Mouse (Mus musculus) forebrain, embryonic 13.5 days (tissue): ENCODE results near the gene Ralbp1. TPM values are rescaled to one million over a fixed set of nuclear protein-coding genes. Genes with fewer than 3 reads are reported as not detected.

Experiments used
- ATAC-seq: fragments of 200-750 bp; cut with Nextera tagmentation; 2 replicates; pipeline ENCODE4 v1.8.0; 2017
- H3K27ac ChIP-seq: fragments of 300-500 bp; sonication (generic); 2 replicates; pipeline ENCODE4 v1.5.1; 2015; ENCODE audit warnings: inconsistent platforms, mild to moderate bottlenecking, moderate library complexity
- H3K27me3 ChIP-seq: fragments of 300-500 bp; sonication (generic); 2 replicates; pipeline ENCODE4 v1.6.1; 2015; ENCODE audit warnings: mild to moderate bottlenecking, inconsistent platforms
- H3K36me3 ChIP-seq: fragments of 300-500 bp; sonication (generic); 2 replicates; pipeline ENCODE4 v1.6.1; 2015; ENCODE audit warnings: mild to moderate bottlenecking, inconsistent platforms; ENCODE audit not compliant: poor library complexity, severe bottlenecking
- H3K4me1 ChIP-seq: fragments of 300-500 bp; sonication (generic); 2 replicates; pipeline ENCODE4 v1.6.1; 2015; ENCODE audit warnings: inconsistent platforms
- H3K4me2 ChIP-seq: fragments of 300-500 bp; sonication (generic); 2 replicates; pipeline ENCODE4 v1.6.1; 2015; ENCODE audit warnings: inconsistent platforms, mild to moderate bottlenecking, moderate library complexity
- H3K4me3 ChIP-seq: fragments of 300-500 bp; sonication (generic); 2 replicates; pipeline ENCODE4 v1.5.1; 2015; ENCODE audit warnings: mild to moderate bottlenecking, inconsistent platforms
- H3K9ac ChIP-seq: fragments of 300-500 bp; sonication (generic); 2 replicates; pipeline ENCODE4 v1.6.1; 2015; ENCODE audit warnings: mild to moderate bottlenecking, inconsistent platforms
- H3K9me3 ChIP-seq: fragments of 300-500 bp; sonication (generic); replicated peaks from 2 replicates; pipeline ENCODE4 v1.6.1; 2016; ENCODE audit warnings: inconsistent platforms
- WGBS: fragments of 180-500 bp; shearing (Covaris S2); methylation state at CpG from one replicate; pipeline ENCODE4 v1.1.7; 2015; 5-methylcytosine and 5-hydroxymethylcytosine counted together
- polyA plus RNA-seq: library from polyadenylated mRNA; unstranded; fragments of >200 nt; fragmentation: Nextera tagmentation; extraction: Ambion mirVana; gene quantifications from 2 replicates; pipeline ENCODE4 v1.2.1, GENCODE M21; 2015

Gene Ralbp1
- polyA plus RNA-seq, 1 experiment from 2014 or later = 58.4 TPM

DNA sequence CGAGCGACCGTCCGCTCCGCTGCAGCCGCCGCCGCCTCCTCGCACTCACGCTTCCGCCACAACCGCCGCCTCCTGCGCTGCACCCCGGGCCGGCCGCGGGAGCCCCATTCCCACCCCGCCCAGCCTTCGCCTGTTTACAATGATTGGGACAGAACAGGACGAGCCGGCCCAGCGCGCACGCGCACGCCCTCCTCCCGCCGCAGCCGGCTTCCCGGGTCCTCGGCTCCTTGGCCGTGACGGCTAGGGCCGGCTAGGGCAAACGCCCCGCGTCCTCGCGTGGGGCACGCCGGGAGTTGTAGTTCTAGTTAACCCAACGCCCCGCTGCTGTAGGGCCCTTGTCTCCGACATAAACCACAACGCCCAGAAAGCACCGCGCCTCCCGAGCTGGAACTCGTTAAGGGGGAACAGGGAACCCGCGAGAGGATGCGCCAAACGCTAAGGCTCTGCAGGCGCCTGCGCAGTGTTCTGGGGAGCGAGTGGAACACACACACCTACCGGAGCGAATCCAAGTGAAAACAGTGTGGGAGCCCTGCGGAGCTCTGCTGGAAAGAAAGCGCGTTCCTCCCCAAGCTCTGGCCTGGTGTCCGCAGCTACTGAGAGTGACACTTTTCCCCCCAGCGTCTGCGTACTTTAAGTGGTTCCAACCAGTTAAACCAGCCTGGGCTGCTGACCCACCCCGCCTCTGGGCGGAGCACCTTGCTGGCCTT, 754 bp downstream of the Ralbp1 start:
- Histone ChIP-seq H3K4me3 (peak overlapping the region; percentile 85), H3K36me3 (no peaks in the 10 kb centered on the region), H3K9ac (peak overlapping the region; percentile 87), H3K4me2 (peak overlapping the region; percentile 94), H3K27me3 (no peaks in the 10 kb centered on the region), H3K4me1 (peaks cover 34% of the 10 kb centered on the region), H3K27ac (peak overlapping the region; percentile 96), H3K9me3 (no peaks in the 10 kb centered on the region)
- 0% methylated on average over 48 of the region's 67 CpGs for WGBS
- peak; percentile 99 for ATAC-seq

DNA sequence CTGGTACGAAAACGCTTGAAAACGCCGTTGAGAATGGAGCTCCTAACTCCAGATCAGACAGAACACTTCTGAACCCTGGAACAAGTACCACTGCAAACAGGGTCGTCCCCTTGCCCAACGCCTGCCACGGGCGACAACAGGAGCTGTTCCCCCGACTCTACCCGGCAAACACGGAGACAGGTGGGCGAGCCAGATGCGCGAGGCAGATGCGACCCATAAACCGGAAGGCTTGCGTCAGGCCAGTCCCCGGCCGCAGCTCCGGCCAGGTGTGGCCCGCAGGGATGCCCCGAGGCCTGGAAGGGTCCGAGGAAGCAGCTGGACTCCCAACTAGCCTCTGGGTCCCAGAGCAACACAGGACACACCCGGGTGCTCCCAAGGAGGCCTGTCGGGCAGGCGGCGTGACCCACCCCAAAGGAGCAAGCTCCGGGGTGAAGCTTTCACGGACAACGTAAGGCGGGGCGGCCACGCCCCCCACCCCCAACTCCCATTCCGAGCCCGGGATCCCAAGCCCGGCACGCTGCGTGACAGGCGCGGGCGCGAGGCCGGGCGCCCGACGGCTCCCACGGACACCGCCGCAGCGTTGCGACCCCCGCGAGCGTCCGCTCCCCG, 1.4 kb downstream of the Ralbp1 start:
- H3K27me3 ChIP-seq = no peaks in the 10 kb centered on the region
- ATAC-seq = peak; percentile 25
- WGBS = under 1% methylated on average over 47 of the region's 56 CpGs

DNA sequence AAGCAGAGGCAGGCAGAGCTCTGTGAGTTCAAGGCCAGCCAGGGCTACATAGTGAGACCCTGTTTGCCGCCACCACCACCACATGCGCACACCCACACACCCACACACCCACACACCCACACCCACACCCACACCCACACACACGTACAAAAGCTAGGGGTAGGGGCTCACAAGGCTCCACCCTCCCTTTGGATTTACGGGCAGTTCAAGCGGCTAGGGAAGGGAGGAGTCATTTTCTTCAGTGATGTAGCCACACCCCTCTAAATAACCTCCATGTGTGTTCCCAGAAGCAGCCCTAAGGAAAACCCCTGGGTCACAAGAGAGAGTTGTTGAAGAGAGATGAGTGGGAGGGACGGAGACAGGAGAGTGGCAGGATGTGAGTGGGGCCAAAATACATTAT, 8.6 kb downstream of the Ralbp1 start:
- 73% methylated on average over 6 of the region's 6 CpGs for WGBS
- H3K9ac ChIP-seq = no peak overlapping the region
- peaks cover 14% of the 10 kb centered on the region for H3K4me1 ChIP-seq
- no peaks in the 10 kb centered on the region; the same call in 1 of the 2 replicates for H3K36me3 ChIP-seq
- no peaks in the 10 kb centered on the region for H3K27me3 ChIP-seq
- no peaks in the 10 kb centered on the region for H3K9me3 ChIP-seq
- H3K27ac ChIP-seq = no peak overlapping the region
- H3K4me3 ChIP-seq = no peak overlapping the region
- H3K4me2 ChIP-seq = no peak overlapping the region
- no peak for ATAC-seq

More for the DNA sequence above, 1.4 kb downstream of the Ralbp1 start:
- peak overlapping the region; percentile 87 for H3K9ac ChIP-seq
- H3K4me1 ChIP-seq = peaks cover 34% of the 10 kb centered on the region
- H3K4me2 ChIP-seq = peak overlapping the region; percentile 94
- no peaks in the 10 kb centered on the region; the same call in 1 of the 2 replicates for H3K36me3 ChIP-seq
- peak overlapping the region; percentile 85 for H3K4me3 ChIP-seq
- peak overlapping the region; percentile 90 for H3K27ac ChIP-seq
- H3K9me3 ChIP-seq = no peaks in the 10 kb centered on the region

DNA sequence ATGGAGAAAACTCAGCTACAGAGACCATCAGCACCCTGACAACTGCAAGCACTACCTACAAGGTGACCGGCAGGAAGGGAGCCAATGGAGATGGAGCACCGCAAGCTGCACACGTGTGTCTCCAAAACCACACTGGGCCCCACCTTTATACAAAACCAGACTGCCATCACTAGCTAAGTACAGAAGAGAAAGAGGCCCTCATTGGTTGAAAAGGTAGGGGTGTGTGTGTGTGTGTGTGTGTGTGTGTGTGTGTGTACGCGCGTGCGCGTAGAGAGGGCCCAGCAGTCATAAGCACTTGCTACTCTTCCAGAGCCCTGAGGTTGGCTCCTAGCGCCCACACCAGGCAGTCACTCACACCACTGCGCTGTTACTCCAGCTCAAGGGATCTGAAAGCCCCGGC, 11.8 kb downstream of the Ralbp1 start:
- WGBS = 94% methylated on average over 11 of the region's 11 CpGs
- ATAC-seq = no peak

DNA sequence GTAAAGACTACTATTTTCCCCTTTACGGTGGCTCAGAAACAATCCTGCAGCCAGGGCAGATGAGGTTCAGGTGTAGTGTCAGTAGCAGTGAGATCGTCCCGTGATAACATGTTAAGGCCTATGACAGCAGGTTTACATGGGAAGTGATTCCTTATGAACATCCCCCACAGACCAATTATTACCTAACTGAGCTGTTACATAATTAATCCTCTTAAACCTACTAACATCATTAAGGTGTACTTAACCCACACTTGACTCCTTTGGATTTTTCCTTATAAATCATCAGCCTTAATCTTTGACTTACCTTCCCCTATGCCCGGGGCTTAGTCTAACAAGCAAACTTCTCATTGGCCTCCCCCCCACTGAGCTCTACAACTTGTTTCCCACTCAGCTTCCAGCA, 12.4 kb downstream of the Ralbp1 start:
- H3K27me3 ChIP-seq = no peaks in the 10 kb centered on the region
- no peaks in the 10 kb centered on the region for H3K9me3 ChIP-seq
- no peak overlapping the region for H3K27ac ChIP-seq
- no peak for ATAC-seq
- H3K4me3 ChIP-seq = no peak overlapping the region
- no peak overlapping the region for H3K9ac ChIP-seq
- H3K36me3 ChIP-seq = no peaks in the 10 kb centered on the region
- WGBS = 88% methylated on average over 4 of the region's 4 CpGs
- H3K4me1 ChIP-seq = peaks cover 18% of the 10 kb centered on the region
- H3K4me2 ChIP-seq = no peak overlapping the region

More for the DNA sequence above, 11.8 kb downstream of the Ralbp1 start:
- Histone ChIP-seq H3K9me3 (no peaks in the 10 kb centered on the region), H3K4me3 (no peak overlapping the region), H3K9ac (no peak overlapping the region), H3K4me2 (no peak overlapping the region), H3K27ac (no peak overlapping the region), H3K27me3 (no peaks in the 10 kb centered on the region), H3K4me1 (peaks cover 18% of the 10 kb centered on the region), H3K36me3 (no peaks in the 10 kb centered on the region)

DNA sequence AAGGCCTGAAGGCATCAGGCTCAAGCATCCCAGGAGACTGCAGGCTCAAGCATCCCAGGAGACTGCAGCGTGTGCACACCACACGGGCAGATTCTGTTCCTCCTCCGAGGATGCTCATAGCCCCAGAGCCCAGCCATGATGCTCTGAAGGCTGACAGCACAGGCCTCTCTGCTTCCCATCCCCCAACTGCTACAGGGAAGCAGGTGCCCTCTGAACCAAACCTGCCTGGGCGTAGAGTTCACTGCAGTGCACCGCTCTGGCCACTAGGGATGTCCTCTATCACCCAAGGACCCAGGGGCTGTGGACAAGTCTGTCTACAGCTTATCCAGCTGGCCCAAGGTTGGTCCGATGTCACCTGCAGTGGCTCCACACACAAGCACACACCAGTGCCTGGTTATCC, 12.9 kb downstream of the Ralbp1 start:
- H3K9me3 ChIP-seq = no peaks in the 10 kb centered on the region
- ATAC-seq = no peak
- peaks cover 18% of the 10 kb centered on the region for H3K4me1 ChIP-seq
- no peaks in the 10 kb centered on the region for H3K36me3 ChIP-seq
- no peak overlapping the region for H3K27ac ChIP-seq
- 0 out of 2 replicates have a peak overlapping the region, but pooled peaks have one; percentile 8 for H3K9ac ChIP-seq
- H3K4me3 ChIP-seq = no peak overlapping the region
- no peak overlapping the region for H3K4me2 ChIP-seq
- H3K27me3 ChIP-seq = no peaks in the 10 kb centered on the region
- 25% methylated on average over 6 of the region's 6 CpGs for WGBS

DNA sequence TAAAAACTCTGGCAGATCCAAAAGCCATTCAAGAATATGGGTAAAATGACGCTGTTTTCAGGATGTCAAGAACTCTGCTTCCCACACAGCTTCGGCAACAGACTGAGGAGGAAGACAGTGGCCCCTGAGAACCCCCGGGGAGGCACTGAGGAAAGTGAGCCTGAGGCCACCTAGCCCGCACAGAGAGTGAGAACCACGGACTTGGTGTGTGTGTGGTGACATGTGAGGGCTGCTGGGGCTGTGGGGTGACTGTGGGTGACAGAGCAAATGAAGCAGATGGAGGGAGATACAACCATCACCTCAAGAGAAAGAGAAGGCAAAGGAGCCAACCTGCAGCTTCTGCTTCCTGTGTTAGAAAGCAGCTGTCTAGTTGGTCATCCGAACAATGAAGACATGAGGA, 13.5 kb downstream of the Ralbp1 start:
- peaks cover 18% of the 10 kb centered on the region for H3K4me1 ChIP-seq
- no peak overlapping the region for H3K4me3 ChIP-seq
- H3K27me3 ChIP-seq = no peaks in the 10 kb centered on the region
- peaks cover 6% of the 10 kb centered on the region; the same call in 1 of the 2 replicates for H3K36me3 ChIP-seq
- 79% methylated on average over 6 of the region's 6 CpGs for WGBS
- H3K27ac ChIP-seq = peak overlapping the region; percentile 22; the same call in 1 of the 2 replicates
- H3K9ac ChIP-seq = peak overlapping the region; percentile 13; the same call in 1 of the 2 replicates
- ATAC-seq = no peak
- H3K4me2 ChIP-seq = no peak overlapping the region
- no peaks in the 10 kb centered on the region for H3K9me3 ChIP-seq

DNA sequence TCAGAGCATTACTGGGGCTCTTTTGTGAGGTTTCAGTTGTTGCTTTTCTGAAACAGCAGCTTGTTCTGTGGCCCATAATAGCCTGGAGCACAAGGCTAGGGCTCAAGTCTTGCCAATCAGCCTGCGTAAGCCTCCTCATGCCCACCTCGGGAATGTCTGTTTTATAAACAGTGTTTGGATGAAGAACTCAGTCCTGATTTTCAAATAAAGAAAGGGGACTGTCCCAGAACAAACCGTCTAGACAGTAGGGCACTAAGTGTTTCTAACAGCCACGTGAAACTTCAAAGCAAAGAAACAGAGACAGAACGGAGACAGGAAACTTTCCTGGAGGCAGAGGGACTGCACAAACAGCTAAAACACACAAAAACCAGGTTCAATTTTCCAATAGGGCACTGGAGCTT, 14.0 kb downstream of the Ralbp1 start:
- 39% methylated on average over 5 of the region's 5 CpGs for WGBS
- Histone ChIP-seq H3K4me1 (peaks cover 18% of the 10 kb centered on the region), H3K9me3 (no peaks in the 10 kb centered on the region), H3K4me3 (no peak overlapping the region), H3K36me3 (peaks cover 9% of the 10 kb centered on the region; the same call in 1 of the 2 replicates), H3K27ac (peak overlapping the region; percentile 22; the same call in 1 of the 2 replicates), H3K27me3 (no peaks in the 10 kb centered on the region), H3K4me2 (no peak overlapping the region), H3K9ac (no peak overlapping the region)
- no peak for ATAC-seq

DNA sequence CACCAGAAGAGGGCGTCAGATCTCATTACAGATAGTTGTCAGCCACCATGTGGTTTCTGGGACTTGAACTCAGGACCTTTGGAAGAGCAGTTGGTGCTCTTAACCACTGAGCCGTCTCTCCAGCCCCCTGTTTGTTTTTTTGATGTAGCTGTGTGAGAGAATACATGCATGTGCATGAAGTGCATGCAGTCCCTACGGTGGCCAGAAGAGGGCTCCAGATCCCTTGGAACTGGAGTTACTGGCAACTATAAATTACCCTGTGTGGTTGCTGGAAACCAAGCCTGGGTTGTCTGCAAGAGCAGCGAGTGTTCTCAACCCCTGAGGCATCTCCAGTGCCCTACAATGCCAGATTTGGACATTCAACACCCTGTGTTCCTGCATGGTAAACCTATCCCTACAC, 15.5 kb downstream of the Ralbp1 start:
- WGBS = 39% methylated on average over 4 of the region's 4 CpGs
- H3K9ac ChIP-seq = no peak overlapping the region
- no peaks in the 10 kb centered on the region for H3K27me3 ChIP-seq
- H3K4me1 ChIP-seq = peaks cover 18% of the 10 kb centered on the region
- H3K9me3 ChIP-seq = no peaks in the 10 kb centered on the region
- H3K27ac ChIP-seq = no peak overlapping the region
- no peak overlapping the region for H3K4me2 ChIP-seq
- H3K36me3 ChIP-seq = peaks cover 10% of the 10 kb centered on the region; the same call in 1 of the 2 replicates
- ATAC-seq = no peak
- H3K4me3 ChIP-seq = no peak overlapping the region

DNA sequence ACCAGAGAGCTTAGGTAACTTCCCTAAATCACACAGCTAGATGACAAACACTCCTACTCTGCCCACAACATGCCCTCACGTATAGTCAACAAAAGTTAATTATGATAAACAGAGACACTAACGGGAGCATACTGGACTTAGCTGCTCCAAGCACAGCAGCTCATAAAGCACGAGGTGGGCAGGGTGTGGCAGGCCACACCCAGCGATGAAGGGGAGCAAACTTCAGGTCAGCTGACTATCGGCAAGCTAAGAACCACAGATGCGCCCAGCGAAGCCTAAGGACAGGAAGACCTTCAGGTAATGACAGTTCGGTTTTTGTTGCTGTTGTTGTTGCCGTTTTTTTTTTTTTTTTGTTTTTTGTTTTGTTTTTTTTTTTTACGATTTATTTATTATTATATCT, 15.9 kb downstream of the Ralbp1 start:
- Histone ChIP-seq H3K36me3 (peaks cover 10% of the 10 kb centered on the region; the same call in 1 of the 2 replicates), H3K9ac (no peak overlapping the region), H3K4me3 (no peak overlapping the region), H3K9me3 (no peaks in the 10 kb centered on the region), H3K4me2 (no peak overlapping the region), H3K4me1 (peaks cover 18% of the 10 kb centered on the region), H3K27ac (no peak overlapping the region), H3K27me3 (no peaks in the 10 kb centered on the region)
- 94% methylated on average over 10 of the region's 10 CpGs for WGBS
- no peak for ATAC-seq

DNA sequence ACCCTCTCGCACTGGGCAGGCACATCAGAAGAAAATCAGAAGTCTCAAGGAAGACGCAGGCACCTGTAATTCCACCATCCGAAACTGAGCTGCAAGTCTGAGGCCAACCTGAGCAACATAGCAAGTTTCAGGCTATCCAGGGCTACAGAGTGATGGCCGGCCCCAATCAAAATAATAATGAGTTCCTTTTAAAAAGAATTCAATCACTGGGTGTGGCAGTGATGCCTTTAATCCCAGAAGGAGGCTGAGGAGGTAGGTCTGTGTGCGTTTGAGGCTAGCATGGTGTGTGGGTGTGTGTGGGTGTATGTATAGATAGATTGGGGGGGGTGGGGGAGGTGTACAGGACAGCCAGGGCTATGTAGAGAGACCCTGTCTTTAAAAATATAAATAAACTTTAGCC, 17.6 kb downstream of the Ralbp1 start:
- ATAC-seq = no peak
- WGBS = 91% methylated on average over 5 of the region's 5 CpGs
- no peak overlapping the region for H3K4me2 ChIP-seq

DNA sequence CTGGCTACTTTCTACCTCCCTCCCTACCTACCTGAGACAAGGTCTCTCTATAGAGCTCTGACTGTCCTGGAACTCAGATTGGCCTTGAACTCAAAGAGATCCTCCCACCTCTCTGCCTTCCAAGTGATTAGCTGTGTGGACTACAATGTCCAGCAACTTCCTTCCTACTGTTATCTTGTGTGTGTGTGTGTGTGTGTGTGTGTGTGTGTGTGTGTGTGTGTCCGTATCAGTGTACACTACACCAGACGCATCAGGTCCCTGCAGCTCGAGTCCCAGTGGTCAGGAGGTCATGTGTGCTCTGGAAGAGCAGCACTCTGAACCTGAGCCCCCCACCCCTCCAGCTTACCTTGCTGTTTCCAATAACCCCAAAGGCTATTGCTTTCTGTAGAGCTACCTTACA, 19.4 kb downstream of the Ralbp1 start:
- no peak overlapping the region for H3K4me2 ChIP-seq
- peaks cover 31% of the 10 kb centered on the region for H3K36me3 ChIP-seq
- H3K9me3 ChIP-seq = no peaks in the 10 kb centered on the region
- H3K4me1 ChIP-seq = 0 out of 2 replicates have a peak, but pooled peaks cover under 1% of the 10 kb centered on the region
- WGBS = 80% methylated on average over 3 of the region's 3 CpGs
- no peak overlapping the region for H3K27ac ChIP-seq
- H3K27me3 ChIP-seq = no peaks in the 10 kb centered on the region
- ATAC-seq = no peak
- H3K9ac ChIP-seq = no peak overlapping the region
- no peak overlapping the region for H3K4me3 ChIP-seq

More for the DNA sequence above, 17.6 kb downstream of the Ralbp1 start:
- H3K9ac ChIP-seq = no peak overlapping the region
- H3K4me3 ChIP-seq = no peak overlapping the region
- H3K27me3 ChIP-seq = no peaks in the 10 kb centered on the region
- no peaks in the 10 kb centered on the region for H3K9me3 ChIP-seq
- H3K27ac ChIP-seq = no peak overlapping the region
- H3K36me3 ChIP-seq = peaks cover 19% of the 10 kb centered on the region
- peaks cover 18% of the 10 kb centered on the region for H3K4me1 ChIP-seq
